Mouse (Mus musculus) heart, postnatal 14 days (tissue): ENCODE results near the gene Gp9. TPM values are rescaled to one million over a fixed set of nuclear protein-coding genes. Genes with fewer than 3 reads are reported as not detected.
A peak's percentile ranks its signal among the peaks of the same experiment; 100 is the strongest.
"Not testable (repeated sequence)": the region's sequence is repeated elsewhere in the genome, so short reads cannot be mapped to it uniquely, and the experiment has no call there.

Experiments used
- DNase-seq, 2 experiments: peaks; one replicate each; pipeline ENCODE4 v3.0.0; 2021 to 2022
- intact Hi-C: fragments of 180-260 bp; cut with DNase I; formaldehyde crosslinking; loops from one replicate; pipeline ENCODE4 v1.15.1; 2025
- total RNA-seq, 2 experiments: library from RNA; stranded (reverse); gene quantifications; 2 replicates each; pipeline ENCODE4 v1.2.3; 2021

The Gp9 gene
- total RNA-seq, 2 experiments from 2014 or later, result 0.33 to 1.0 TPM

- intact Hi-C loops, result no loop called here
- no peak for DNase-seq
Measured at GRCm38 (mm10) chr6:87748078-87748477, 29.8 kb upstream of the Gp9 start.

- DNase-seq, result no peak
- intact Hi-C loops, result no loop called here
Measured at GRCm38 (mm10) chr6:87748531-87748930, 29.3 kb upstream of the Gp9 start.

GRCm38 (mm10) chr6:87750184-87750910 lies 27.5 kb upstream of the Gp9 start:
- no peak for DNase-seq
- intact Hi-C loops, result no loop called here

GRCm38 (mm10) chr6:87751574-87751973 lies 26.3 kb upstream of the Gp9 start:
- no peak for DNase-seq
- intact Hi-C loops, result no loop called here

- intact Hi-C loops, result no loop called here
- no peak for DNase-seq
Measured at GRCm38 (mm10) chr6:87755196-87755595, 22.7 kb upstream of the Gp9 start.

- no peak for DNase-seq
- intact Hi-C loops, result no loop called here
Measured at GRCm38 (mm10) chr6:87756896-87757295, 21.0 kb upstream of the Gp9 start.

- intact Hi-C loops, result no loop called here
- DNase-seq, result no peak
Measured at GRCm38 (mm10) chr6:87759404-87759803, 18.5 kb upstream of the Gp9 start.

- intact Hi-C loops, result loop anchor here (5.0 kb wide), 2 partner anchors 52 to 237 kb away; partner anchors contain the start of gene Rab43
- no peak for DNase-seq
Measured at GRCm38 (mm10) chr6:87759850-87760249, 18.0 kb upstream of the Gp9 start.

- intact Hi-C loops, result loop anchor here (5.0 kb wide), 2 partner anchors 50 to 235 kb away; partner anchors contain the start of gene Rab43
- DNase-seq, result no peak
Measured at GRCm38 (mm10) chr6:87762161-87762560, 15.7 kb upstream of the Gp9 start.

GRCm38 (mm10) chr6:87763376-87764280 lies 14.2 kb upstream of the Gp9 start:
- intact Hi-C loops, result loop anchor here (5.0 kb wide), 2 partner anchors 49 to 234 kb away; partner anchors contain the start of gene Rab43
- no peak for DNase-seq

GRCm38 (mm10) chr6:87764296-87764695 lies 13.6 kb upstream of the Gp9 start:
- intact Hi-C loops, result loop anchor here (5.0 kb wide), 2 partner anchors 48 to 233 kb away; partner anchors contain the start of gene Rab43
- DNase-seq, result not testable (repeated sequence)

- intact Hi-C loops, result loop anchor here (5.0 kb wide), 1 partner anchor 63 kb away; no protein-coding TSS in a partner anchor
- no peak for DNase-seq
Measured at GRCm38 (mm10) chr6:87770626-87771025, 7.2 kb upstream of the Gp9 start.

GRCm38 (mm10) chr6:87774466-87774865 lies 3.4 kb upstream of the Gp9 start:
- intact Hi-C loops, result loop anchor here (5.0 kb wide), 1 partner anchor 67 kb away; no protein-coding TSS in a partner anchor

GRCm38 (mm10) chr6:87774909-87775308 lies 3.0 kb upstream of the Gp9 start:
- intact Hi-C loops, result loop anchor here (5.0 kb wide), 1 partner anchor 68 kb away; no protein-coding TSS in a partner anchor
- no peak for DNase-seq

More at GRCm38 (mm10) chr6:87774466-87774865, 3.4 kb upstream of the Gp9 start:
- DNase-seq, result no peak

- intact Hi-C loops, result no loop called here
- DNase-seq, result no peak
Measured at GRCm38 (mm10) chr6:87775588-87776245, 2.2 kb upstream of the Gp9 start.

GRCm38 (mm10) chr6:87776663-87777062 lies 1.2 kb upstream of the Gp9 start:
- no peak for DNase-seq
- intact Hi-C loops, result no loop called here

- DNase-seq, result peak; percentile 19 to 41
- intact Hi-C loops, result no loop called here
Measured at GRCm38 (mm10) chr6:87778294-87779173, 662 bp downstream of the Gp9 start.

- DNase-seq, result no peak
- intact Hi-C loops, result no loop called here
Measured at GRCm38 (mm10) chr6:87779174-87780165, 1.6 kb downstream of the Gp9 start.
